Mouse (Mus musculus) fibroblast of lung, adult 2 months (primary cell): ENCODE measurements around the gene Syngr2.
"Not testable (repeated sequence)": the region's sequence is repeated elsewhere in the genome, so short reads cannot be mapped to it uniquely, and the experiment has no call there.

Experiments
- DNase-seq: peaks from one replicate; pipeline ENCODE4 v3.0.0-alpha.2; 2011; ENCODE audit warnings: low read depth

Syngr2 gene

GRCm38 (mm10) chr11:117833509-117833908 is 24.0 kb downstream of the Syngr2 start:
- not testable (repeated sequence) for DNase-seq

GRCm38 (mm10) chr11:117834086-117834485 is 24.6 kb downstream of the Syngr2 start:
- DNase-seq: no peak

- DNase-seq: no peak
These were observed 26.8 kb downstream of the Syngr2 start for GRCm38 (mm10) chr11:117836306-117836705.

DNA sequence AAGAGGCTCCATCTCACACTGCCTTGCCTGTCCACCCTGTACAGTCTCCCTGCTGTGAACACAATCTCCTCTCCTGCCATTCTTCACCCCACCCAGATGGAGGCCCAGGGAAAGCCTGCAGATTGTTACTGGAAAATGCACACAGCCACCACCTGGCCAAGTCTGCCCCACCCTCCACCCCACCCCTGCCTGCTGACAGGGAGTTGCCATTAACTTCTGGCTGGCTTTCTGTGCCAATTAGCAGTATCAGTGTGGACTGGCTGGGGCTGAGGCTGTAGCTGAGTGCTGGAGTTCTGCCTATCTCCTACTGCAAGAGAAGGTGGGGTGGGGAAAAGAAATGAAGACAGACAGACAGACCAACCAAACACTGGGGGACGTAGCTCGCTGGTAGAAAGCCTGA is 29.1 kb downstream of the Syngr2 start:
- DNase-seq: no peak

DNA sequence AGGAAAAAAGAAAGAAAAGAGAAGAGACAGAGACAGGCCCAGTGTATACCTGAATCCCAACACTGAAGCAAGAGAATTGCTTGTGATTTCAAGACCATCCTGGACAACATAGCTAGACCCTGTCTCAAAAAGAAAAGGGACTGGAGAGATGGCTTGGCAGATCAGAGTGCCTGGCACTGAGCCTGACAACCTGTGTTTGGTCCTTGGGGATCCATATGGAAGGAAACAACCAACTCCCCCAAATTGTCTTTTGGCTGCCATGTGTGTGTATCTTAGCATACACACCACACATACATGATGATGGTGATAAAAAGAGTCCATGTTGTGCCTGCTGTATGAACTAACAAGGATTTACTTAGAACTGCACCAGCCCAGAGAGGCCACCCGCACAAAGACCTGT is 29.6 kb downstream of the Syngr2 start:
- DNase-seq: no peak

DNA sequence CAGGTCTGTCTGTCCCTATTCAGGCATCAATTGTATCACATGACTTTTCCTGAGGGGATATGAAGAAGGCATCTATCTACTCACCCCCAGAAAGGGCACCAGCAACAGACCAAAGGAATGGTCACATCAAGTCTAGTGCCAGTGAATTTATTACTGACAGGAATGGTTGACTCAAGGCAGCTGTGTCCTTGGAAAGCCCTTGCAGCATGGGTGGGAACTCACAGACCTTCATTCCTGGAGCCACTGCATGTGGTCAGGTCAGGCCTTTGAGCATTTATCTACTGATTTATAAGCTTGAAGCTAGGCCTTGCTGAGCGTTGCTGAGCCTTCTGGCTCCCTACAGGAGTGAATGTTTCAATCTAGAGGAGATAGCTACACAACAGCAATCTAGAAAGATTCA is 31.4 kb downstream of the Syngr2 start:
- DNase-seq: no peak

DNA sequence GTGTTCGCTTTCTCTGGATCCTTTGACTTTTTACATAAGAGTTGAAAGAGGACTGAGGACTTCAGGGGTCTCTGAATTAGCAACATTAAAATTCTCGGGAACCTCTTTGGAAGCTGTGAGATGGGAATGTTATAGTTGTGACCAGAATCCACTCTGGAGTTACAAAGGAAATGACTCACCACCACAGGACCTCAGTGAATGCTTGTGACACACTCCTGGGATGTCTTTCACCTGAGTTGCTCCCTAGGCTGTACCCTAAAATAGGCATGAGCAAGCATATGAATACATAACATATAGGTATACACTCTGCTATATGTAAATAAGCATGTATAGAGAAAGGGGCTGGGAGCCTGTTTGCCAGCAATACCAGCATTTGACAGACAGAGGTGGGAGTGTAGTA is 34.0 kb downstream of the Syngr2 start:
- DNase-seq: no peak

DNA sequence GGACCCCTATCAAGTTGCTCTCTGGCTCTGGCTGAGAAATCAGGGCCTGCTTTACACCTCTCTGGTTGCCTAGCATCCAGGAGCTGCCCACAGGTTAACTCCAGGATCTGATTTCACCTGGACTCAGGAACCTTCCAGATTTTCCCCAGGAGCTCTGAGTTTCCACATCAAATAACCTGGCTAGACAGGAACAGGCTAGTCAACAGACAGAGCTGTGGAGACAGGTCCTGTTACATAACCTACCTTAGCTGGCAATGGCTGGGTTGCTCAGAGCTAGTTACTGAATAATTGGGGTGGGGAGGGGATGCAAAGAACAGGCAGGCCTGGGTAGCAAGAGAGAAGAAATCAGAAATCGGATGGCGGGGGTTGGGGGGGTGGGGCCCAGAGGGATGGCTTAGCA is 35.5 kb downstream of the Syngr2 start:
- no peak for DNase-seq

DNA sequence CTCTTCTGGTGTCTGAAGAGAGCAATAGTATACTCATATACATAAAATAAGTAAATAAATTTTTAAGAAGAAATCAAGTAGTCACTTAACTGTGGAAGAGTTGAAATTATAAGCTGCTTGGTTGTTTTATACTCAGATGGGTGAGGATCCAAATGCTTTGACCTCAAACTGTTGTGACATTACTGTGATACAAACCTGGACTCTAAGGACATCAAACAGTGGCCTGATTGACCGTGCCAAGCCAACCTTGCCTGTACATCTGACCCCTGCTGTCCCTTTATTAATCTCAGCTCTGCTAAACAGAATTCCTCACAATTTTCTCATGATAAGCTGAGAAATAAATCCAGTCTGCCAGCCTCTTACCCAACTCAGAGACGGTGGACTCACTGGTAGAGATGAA is 36.2 kb downstream of the Syngr2 start:
- no peak for DNase-seq

GRCm38 (mm10) chr11:117846640-117847039 is 37.2 kb downstream of the Syngr2 start:
- DNase-seq: no peak

DNA sequence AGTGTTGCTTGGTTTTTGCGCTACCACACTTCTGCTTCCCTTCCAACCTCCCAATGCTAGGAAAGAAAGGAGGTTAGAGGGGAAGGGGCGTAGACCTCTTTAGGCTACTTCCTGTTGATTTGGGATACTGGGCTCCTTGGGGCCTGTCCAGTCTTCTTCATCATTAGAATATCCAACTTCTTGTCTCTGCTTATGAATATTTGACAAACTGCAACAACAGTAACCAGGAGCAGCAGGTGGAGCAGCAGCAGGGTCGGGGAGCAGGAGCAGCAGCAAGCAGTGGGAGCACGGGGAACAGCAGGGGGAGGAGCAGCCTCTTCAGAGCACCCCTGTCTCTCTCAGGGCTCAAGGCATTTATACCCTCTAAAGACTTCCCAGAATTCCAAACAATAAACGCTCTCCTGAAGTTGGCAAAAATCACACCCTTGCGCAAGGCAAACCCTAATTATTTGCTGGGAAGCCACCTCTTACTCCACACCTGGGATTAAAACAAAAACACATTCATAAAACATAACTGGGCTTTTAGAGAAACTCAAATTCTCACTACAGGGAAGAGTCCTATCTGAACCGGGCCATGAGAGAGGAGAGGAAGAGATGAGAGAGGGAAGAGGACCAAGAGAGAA is 38.2 kb downstream of the Syngr2 start:
- peak; percentile 44 for DNase-seq

DNA sequence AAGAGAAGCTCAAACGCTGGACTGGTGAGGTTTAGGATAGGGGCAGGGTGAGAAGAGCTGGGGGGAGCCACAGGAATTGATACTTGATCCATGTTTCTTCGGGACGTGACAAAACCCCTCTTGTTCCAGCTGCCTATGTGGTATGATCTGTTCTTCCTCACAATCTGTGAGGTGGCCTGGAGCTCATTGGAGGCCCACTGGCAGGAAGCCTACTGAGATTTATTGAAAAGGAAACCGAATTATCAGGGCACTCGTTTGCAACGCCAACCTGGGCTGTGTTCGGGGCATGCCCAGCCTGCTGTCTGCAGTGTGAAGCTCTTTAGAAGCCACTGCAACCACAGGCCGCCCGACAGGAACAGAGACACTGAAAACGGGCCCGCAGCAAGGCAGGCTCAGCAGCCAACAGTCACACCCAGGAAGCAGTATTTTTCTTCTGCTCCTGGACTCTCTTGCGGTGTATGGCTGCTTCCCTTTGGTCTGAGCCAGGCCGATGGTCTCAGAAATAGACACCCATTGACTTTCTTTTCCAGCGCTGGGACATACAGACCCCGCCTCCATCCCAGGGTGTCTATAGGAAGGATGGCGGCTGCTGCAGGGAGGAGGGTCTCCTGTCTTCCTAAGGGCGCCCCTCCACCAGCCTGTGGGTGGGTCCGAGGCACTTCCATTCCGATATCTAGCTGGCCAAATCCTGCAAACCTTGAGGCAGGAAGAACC is 39.0 kb downstream of the Syngr2 start:
- DNase-seq: no peak

DNA sequence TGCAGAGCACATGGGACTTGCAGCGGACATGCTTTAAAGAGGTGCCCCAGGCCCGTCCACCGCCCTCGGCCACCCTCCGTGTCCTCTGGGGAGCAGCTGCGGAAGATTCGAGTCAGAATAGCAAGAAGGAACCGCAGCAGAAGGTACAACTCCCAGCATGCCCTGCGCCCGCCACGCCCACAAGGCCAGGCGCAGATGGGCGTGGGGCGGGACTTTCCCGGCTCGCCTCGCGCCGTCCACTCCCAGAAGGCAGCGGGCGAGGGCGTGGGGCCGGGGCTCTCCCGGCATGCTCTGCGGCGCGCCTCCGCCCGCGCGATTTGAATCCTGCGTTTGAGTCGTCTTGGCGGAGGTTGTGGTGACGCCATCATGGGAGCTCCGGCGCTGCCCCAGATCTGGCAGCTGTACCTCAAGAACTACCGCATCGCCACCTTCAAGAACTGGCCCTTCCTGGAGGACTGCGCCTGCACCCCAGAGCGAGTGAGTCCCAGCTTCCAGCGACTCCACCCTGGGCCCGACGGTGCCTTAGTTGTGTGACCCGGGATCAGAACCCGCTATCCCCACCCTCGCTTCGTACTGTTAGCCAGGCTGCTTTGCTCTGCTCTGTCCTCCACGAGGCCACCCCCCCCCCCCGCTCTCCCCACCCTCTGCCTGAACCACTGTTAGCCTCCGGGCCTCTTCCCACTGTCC is 39.7 kb downstream of the Syngr2 start, which contains the start of gene Birc5:
TSS of gene Birc5 (plus strand) at position 267 of the 687 bp plus-strand sequence.
- peak; percentile 86 for DNase-seq

- no peak for DNase-seq
These were observed 43.4 kb downstream of the Syngr2 start for GRCm38 (mm10) chr11:117852875-117853274.

- no peak for DNase-seq
These were observed 44.8 kb downstream of the Syngr2 start for GRCm38 (mm10) chr11:117854241-117854640.

DNA sequence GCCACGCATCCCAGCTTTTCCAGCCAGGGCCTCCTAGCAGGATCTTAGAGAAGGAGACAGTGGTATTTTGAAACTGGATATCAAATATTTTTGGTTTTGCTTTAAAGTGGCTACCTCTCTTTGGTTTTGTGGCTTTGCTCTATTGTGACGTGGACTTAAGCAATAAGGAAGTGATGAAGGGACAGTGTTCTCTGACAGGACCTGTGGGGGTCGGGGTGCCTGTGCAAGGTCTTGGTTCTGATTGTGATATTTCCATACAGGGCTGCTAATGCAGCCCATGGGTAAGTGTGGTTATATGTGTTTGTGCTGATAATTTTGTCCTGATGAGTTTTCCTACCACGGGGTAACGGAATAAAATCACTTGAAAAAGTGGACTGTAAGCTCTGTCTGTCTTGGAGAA is 45.9 kb downstream of the Syngr2 start:
- no peak for DNase-seq

DNA sequence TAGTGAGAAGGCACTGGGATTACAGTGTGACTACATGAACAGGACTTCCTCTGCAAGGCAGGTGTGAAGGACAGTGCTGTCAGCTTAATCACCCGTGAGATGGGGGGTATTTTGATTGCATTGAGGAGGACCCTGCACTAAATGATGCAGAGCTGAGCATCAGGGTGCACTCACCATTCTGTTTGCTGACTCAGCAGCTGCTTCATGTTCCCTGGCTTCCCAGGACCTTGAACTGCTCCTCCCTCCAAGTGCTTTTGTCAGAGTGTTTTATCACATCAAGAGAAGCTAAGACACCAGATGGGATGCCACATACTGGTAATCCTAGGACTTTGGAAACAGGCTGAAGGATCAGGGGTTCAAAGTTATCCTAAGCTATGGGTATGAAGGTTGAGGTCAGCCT is 46.5 kb downstream of the Syngr2 start:
- DNase-seq: no peak

DNA sequence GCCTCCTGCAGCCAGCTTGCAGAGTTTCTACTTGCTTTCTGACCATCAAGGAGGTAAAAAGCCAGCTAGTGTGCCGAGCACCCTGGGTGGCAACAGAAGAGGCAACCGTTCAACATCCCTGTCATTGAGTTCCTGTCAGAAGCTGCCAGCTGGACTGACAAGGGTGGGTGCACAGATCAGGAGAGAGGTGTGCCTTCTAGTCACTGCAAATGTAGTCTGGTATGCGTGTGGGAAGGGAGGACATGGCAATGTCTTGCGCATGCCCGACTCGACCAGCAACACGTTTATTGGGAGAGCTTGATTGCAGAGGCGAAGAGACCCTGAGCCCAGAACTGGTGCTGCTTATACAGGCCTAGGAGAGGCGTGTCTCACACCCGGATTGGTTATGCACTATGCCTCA is 48.0 kb downstream of the Syngr2 start:
- no peak for DNase-seq

DNA sequence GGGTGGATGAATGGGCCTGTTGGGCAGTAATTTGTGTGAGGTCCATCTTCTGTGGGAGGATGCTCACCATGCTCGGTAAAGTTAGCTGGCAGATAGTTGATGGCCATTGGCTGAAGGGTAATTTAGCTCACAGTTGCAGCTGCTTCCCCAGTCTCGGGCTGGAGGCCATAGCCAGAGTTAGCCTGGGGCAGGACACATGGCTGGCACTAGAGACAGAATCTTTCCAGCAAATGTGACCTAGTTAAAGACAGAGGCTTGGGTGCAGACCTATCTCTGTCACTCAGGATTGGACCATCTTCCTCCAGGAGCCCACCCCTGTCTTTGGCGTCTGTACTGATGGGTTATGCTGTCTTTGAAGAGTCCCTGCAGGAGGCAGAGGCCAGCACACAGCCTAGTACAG is 48.9 kb downstream of the Syngr2 start:
- DNase-seq: no peak

- no peak for DNase-seq
These were observed 51.1 kb downstream of the Syngr2 start, which contains the start of gene Tmem235 for GRCm38 (mm10) chr11:117860601-117861000. TSS of gene Tmem235 (plus strand) at chr11:117860752.

- DNase-seq: no peak
These were observed 53.8 kb downstream of the Syngr2 start for GRCm38 (mm10) chr11:117863174-117863856.
